Mouse (Mus musculus) liver, embryonic 18 days (tissue): ENCODE results near the gene 4933409G03Rik. TPM values are rescaled to one million over a fixed set of nuclear protein-coding genes. Genes with fewer than 3 reads are reported as not detected.

Experiments used
- polyA plus RNA-seq: library from polyadenylated mRNA; depleted of rRNA; stranded (reverse); fragments of >200 nt; gene quantifications from 2 replicates; pipeline ENCODE4 v1.2.3, GENCODE M21; 2012; rRNA removed

4933409G03Rik gene
- not detected in 2 replicates for polyA plus RNA-seq

GRCm38 (mm10) chr2:68582113-68582512 is at the start of gene 4933409G03Rik:
4933409G03Rik (plus strand) TSS chr2:68582413.

GRCm38 (mm10) chr2:68656186-68656585 is 74.0 kb downstream of the 4933409G03Rik start, which contains the start of gene 4932414N04Rik:
4932414N04Rik (plus strand) TSS chr2:68656486.

Other genes starting within 250 kb of the 4933409G03Rik start
- gene Stk39, start 110.1 kb upstream of the 4933409G03Rik start, polyA plus RNA-seq, result 1.4 and 1.7 TPM in 2 replicates
- gene 4932414N04Rik, start 74.1 kb downstream of the 4933409G03Rik start, polyA plus RNA-seq, result not detected in 2 replicates